Mouse (Mus musculus): ENCODE measurements around the gene Lhx3. TPM values are rescaled to one million over a fixed set of nuclear protein-coding genes. Genes with fewer than 3 reads are reported as not detected.

Lhx3 gene
- under 1 TPM in 1 of 2 experiments, not detected in 1; 0.40 TPM for total RNA-seq (2021)
- long read RNA-seq, experiment 1, partial matches to known transcripts, result 2 of 2 reads
- long read RNA-seq, experiment 1, other reads (novel, unspliced or antisense), result 0 of 2 reads
- long read RNA-seq, experiment 2, result 0 reads

DNA sequence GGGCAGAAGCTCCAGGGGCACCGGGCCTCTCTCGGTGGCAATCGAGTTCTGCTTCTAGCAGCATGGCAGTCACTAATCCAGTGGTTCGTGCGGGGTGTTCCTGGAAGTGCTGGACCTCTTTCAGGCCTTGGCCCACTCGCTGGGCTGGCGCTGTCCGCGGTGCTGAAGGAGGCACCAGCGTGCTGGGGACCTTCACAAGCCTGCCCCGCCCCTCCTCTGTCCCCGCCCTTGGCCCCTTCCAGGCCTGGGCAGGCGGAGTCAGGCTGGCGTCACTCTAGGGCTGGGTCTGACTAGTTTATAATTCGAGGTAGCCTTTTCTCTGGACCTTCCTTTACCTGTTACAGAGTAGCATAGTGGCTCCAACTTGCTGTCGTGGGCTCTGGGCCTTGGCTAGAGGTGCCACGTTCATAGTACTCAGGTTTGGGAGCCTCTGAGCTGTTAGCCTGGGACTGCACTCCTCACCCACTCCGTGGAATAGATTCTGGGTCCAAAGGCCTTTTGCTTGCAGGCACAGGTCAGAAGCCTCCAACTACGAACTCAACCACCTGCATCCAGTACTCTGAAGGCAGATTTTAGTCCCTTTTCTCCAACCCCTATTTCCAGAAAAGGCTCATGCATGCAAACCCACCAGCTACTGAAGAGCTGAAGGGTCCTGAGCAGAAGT lies at the start of gene Lhx3:
Gene Lhx3 (minus strand): TSS at position 164 of the 664 bp plus-strand sequence.
- DNase-seq (ENCODE audit: low spot score in 2 of 2), result peak; percentile 30 to 42

DNA sequence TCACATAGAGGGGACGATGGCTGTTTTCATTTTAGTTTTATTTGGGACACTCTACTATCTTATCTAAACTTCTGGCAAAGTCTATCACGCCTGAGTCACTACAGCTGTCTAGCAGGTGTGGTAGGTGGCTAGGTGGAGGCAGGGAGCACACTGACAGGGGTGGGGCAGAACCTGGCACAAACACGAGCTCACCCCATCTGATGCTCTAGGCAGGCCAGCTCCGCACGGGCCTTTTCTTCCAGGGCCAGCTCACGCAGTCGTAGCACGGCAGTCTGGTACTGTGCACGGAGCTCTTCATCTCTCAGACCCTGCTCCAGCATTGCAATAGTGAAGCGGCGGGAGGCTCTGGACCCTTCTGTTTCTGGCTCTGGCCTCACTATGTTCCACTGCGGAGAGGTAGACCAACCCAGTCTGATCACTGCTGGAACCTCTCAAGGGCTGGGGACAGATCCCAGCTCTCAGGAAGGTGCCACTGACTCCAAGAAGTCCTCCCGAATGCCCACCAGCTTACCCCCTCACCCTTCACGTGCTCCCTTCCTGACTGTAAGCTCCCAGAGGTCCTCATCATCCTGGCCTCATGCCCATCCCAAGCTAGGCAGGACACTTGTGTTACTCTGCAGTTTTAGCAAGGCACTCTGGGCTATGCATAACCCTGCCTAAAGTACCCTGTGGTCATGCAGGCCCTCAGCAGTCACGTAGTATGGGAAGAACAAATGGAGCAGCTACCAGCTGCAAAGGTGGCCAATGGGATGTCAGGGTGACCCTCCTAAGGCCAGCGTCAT lies 49.4 kb upstream of the Lhx3 start:
- DNase-seq (ENCODE audit: low spot score in 2 of 2), result no peak

DNA sequence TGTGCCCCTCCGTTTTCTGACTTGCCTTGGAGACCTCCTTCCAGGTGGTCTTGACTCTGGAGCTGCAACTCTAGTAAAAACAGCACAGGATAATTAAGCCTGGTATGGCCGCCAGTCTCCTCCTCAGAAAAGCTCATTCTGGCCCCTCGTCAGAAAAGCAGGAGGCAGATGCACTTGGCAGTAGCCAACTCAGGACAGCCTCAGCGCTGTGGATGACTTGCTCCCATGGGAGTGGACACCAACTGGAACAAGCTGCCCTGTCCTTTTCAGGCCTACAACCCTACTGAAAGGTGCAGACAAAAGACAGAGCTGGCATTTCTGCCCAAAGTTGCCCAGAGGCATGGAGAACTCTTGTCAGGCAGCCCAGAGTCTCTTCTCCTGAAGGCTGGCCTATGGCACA lies 46.7 kb upstream of the Lhx3 start:
- no peak for DNase-seq (ENCODE audit: low spot score in 2 of 2)

DNA sequence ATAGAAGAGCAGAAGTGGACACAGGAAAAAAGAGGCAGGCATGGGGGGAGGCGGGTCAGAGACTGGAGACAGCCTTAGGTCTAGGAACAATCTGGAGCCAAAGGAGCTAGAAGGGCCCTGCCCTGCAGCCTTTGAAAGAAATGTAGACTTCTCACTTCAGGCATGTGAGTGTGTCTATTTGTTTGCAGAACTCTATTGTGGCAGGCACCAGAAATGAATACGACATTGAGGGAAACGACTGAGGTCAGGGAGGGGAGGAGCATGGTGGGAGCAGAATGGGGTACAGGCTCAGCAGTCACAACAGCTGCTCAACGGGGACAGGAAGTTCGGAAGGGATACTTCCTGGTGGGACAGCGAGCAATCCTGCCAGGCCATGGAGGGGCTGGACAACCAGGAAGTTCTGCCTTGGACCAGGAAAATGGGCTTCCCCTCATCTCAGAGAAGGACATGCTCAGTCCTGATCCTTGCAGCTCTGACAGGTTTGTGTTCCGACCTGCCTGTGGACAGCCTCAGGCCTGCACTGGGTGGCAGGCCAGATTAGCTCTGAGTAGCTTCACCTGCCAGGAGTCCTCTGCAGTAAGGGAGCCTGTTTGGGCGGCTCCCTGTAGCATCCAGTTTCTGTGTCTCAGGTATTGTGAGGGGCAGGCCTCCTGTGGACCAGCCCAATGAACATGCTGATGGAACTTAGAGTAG lies 44.6 kb upstream of the Lhx3 start:
- DNase-seq (ENCODE audit: low spot score in 2 of 2), result no peak

DNA sequence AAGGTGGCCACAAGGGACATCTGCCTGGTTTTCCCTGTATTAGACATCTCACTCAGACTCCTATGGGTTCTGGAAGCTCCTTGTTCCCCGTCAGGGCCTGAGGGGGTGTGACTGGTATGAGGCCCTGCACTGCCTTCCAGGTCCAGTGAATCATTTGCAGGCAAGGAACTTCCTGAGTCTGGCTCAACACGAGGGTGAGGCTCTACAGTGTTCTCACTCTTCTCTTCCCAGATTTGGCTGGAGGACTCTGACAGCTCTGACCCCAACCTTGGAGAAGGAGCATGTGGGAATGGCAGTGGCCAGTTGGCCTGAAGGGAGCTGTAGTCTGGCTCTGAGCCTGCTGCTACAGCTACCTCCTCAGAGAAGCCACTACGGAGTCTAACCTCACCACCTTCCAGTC lies 39.4 kb upstream of the Lhx3 start:
- no peak for DNase-seq (ENCODE audit: low spot score in 2 of 2)

DNA sequence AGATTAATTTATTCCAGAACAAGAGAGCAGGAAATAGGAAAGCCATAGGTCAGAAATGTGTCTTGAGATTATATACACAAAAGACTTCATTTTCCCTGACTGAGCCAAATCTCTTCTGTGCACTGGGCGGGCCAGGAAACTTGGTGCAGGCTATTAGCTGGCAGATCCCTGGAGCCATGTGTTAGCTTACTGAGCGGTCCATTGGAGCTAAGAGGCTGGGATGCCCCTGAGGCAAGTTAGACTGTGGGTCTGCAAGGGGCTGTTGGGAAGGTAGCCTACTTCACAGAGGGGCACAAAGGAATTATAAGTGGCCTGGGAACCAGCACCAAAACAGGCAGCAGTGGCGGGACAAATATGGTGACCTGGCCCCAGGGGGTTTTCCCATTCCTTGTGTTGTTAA lies 32.8 kb upstream of the Lhx3 start:
- DNase-seq (ENCODE audit: low spot score in 2 of 2), result no peak

DNA sequence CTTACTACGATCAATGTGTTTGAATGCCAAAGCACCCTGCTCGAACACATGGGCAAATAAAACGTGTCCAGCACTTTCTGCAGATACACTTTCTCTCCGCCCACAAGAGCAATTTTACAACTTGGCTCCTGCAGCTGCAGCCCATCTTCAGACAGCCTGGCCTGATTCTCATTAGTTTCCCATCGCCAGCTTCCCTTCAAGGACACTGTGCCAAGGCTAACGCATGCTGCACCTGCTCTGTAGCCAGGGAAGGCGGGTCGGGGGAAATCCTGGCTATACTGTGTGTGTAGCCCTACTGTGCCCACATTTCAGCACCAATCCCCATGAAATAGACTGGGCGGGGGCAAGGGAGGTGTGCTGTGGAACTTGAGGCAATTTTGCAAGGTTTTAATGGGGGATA lies 32.2 kb upstream of the Lhx3 start:
- DNase-seq (ENCODE audit: low spot score in 2 of 2), result no peak

DNA sequence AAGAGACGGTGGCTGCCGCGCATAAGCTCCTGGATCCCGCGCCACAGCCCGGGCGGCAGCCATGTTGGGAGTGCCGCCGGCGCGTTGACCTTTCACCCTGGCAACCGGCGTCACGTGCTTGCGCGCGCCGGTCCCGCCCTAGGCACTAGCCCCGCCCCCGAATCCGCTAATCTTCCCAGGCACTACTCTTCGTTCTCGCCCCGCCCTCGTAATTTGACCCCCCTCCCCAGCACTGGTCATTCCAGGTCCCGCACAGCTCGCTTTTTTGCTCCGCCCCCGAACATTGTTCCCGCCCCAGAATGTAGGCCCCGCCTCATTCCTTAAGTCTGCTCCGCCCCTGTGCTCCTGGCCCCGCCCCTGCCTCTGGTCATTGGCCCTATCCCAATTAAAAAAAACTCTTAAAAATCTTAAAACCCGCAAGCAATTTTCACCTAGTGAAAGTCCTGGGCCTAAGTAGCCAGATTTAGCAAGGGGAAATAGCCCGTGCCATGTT lies 29.2 kb upstream of the Lhx3 start, which contains the start of gene Qsox2:
Gene Qsox2 (minus strand): TSS at position 236 of the 493 bp plus-strand sequence.
- peak; percentile 83 to 84 for DNase-seq (ENCODE audit: low spot score in 2 of 2)

DNA sequence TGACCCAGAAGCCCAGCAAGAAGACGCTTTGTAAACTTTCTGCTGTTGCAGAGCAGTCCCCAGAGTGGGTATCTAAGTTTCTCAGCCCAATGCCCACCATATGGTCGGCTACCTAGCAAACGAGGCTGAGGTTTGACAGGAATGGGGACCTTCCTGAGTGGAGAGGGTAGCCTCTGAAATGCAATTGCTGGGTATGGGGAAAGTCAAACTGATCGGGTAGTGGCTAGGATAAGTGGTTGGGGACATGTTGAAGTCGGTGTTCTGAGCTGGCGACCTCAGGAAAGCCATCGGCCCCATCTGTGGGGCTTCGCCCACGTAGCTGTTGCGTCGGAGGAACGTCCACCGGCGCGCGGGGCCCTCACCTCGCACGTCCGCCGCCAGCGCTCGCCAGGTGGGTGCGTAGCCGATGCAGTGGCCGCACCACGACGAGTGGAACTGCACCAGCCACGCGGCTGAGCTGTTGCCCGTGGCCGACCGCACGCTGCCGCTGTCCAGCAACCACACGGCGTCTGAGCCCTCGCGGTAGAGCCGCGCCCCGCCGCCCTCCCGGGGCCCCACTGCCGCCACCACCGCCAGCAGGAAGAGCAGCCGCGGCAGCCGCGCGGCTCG lies 28.7 kb upstream of the Lhx3 start:
- DNase-seq (ENCODE audit: low spot score in 2 of 2), result peak; percentile 28 to 51

DNA sequence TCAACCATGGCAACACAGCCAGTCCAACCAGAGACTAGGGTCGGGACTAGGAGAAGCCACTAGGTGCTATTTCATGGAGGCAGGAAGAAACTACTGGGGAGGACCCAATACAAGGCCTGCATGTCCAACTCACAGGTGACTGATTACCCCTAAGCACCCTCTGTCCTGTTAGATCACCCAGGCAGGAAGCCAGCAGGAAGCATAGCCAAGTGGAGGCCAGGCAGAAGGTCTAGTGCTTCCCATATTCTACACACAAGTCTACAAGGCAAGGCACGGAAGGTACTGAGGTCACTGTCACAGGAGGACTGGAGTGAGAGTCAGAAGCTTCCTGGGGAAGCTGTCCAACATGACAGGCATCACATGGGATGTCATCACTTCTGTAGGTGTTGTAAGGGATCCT lies 26.7 kb upstream of the Lhx3 start:
- DNase-seq (ENCODE audit: low spot score in 2 of 2), result no peak

DNA sequence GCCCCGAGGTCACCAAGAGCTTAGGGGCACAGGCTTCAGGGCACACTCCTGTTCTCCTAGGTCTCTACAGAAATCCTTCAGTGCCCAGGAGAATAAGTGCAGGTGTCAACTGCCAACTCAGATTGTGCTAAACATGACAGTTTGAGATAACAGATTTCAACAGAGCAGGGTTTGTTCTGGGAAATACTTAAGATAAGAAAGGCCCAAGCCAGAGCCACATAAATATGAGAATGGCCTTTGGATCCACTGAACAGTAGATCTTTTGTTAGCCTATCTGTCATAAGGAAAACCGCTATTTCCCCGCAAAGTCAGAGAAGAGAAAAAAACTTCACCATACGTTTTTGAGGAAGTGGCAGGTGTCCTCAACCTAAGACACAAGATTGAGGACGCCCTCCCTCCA lies 26.2 kb upstream of the Lhx3 start:
- no peak for DNase-seq (ENCODE audit: low spot score in 2 of 2)

DNA sequence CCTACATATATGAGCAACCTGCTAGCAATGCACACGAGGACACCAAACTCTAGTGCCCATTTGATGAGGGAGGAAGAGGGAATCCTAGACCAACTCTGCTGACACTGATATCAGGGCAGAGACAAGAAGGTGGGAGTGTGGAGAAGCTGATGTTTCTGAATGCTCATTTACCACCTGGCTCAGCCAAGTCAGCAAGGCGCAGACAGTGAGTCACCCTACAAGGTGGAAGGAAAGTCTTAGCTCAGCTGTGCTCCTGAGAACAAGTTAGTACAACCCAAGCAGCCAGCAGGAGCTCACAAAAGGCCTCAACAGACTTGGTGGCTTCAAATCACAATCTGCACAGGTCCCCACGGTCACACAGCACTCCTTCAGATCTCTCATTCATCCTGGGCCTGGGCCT lies 23.3 kb upstream of the Lhx3 start:
- no peak for DNase-seq (ENCODE audit: low spot score in 2 of 2)

DNA sequence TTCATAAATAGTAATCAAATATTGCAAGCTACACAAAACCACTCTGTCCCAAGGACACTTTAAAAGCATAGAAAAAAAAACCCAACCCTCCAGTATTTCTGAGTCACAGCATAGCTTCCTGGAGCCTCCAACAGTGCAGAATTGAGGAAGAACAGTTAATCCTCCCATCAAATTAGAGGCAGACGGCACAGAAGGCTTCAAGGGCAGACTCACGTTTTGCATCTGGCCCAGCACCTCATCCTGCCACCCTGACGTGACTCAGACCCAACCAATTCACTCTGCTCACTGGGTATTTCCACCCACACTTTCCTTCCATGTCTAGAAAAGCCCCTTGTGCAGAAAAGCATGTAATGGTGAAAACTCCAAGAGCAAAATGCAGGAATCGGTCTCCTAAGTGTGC lies 22.2 kb upstream of the Lhx3 start:
- DNase-seq (ENCODE audit: low spot score in 2 of 2), result no peak

DNA sequence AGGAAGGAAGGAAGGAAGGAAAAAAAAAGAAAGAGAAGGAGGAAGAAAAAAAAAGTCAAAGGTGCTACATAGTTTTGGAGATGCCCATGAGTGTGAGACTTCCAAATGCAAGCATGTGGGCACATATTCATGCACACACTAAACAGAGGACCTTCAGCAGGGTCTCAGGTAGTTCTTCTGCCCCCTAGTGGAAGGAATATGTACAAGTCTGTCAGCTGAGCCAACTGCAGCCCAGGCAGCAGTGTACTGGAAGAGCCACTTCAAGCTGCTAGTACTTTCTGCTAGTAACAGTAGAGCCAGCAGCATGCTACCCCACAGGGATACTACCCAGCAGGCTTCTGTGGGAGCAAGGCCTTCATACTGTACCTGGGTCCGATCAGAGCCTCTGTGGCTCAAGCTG lies 19.7 kb upstream of the Lhx3 start:
- peak; percentile 36 to 37 for DNase-seq (ENCODE audit: low spot score in 2 of 2)

DNA sequence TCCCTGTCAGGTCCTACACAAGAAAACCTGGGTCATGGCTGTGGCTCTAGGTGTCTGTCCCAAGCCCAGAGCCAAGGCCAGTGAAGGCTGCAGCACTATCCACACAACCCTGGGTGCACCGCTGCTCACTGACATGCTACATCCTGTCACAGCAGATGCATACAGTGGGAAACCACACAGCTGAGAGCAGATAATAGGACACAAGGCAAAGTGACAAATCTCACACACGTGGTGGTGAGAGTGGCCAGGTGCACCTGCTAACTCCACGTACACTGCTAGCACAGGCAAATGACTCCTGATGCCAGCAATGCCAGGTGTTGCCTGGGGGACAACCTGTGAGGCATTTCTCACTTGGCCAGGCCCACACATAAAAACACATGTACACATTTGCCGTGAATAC lies 17.2 kb upstream of the Lhx3 start:
- no peak for DNase-seq (ENCODE audit: low spot score in 2 of 2)

DNA sequence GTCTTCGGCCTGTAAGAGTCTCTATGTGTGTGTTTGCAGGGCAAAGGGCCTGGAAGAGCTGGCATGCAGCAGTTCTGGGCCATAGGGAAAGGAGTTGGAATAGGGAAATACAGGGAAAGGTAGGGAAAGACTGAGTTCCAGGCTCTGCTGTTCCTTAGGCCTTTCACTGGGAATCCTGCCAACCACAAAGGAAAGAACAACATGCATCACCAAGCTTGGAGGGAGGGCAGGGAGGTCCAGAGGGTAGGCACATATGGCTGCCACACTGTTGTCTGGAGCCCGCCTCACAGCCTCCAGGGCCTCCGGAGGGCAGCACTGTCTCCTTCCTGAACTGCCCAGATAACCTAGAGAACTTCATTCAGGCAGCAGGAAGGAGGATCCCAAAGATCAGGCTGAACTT lies 15.9 kb upstream of the Lhx3 start:
- DNase-seq (ENCODE audit: low spot score in 2 of 2), result no peak

DNA sequence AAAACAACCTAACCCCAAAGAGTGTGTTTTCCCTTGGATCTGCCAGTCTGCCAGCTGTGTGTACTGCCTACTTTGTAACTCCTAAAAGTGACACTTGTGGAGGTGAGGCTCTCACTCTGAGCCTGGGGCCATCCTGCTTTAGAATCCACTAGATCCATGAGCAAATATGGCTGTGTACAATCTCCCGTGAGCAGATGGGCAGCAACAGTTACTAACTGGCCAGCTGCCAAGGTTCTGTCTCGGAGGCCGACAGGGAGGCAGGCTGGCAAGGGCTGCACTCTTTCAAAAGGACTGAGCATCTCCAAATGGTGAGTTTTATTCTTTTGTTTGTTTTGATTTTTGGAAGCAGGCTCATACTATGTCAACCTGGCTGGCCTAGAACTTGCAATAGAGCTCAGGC lies 6.4 kb upstream of the Lhx3 start:
- no peak for DNase-seq (ENCODE audit: low spot score in 2 of 2)

DNA sequence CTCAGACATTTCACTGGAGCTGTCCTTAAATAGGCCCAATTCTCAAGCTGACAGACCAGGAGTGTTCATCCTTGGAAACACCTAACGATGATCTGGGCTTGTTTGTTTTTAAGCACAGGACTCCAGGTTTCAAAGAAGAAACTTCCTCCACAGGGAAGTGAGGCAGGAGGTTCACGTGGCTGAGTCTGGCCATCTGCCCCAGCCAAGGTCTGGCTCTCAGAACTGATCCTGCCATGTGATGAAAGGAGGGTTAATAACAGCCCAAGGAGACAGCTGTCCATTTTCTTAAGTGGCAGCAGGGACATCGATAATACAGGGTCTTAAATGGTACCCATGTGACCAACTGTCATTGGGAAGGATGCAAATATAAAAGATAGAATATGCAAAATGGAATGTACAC lies 1.5 kb upstream of the Lhx3 start:
- DNase-seq (ENCODE audit: low spot score in 2 of 2), result no peak

DNA sequence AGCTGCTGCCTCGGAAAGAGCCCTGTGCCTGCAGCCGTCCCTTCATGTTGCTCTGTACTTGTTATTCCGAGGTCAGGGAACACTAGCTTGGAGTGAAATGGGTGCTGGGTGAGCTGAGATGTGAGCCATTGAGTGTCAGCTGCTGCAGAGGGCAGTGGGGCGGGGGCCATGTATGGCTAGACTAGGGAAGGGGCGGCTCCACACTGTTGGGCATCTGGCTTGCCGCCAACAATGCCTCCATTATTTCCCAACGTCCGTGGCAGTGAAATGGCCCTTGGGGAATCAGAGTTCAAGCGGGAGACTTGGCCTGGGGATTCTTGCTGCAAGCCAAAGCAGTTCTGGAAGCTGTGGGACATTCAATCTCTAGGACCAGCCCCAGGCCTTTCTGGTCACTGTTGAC lies 530 bp downstream of the Lhx3 start:
- DNase-seq (ENCODE audit: low spot score in 2 of 2), result no peak

DNA sequence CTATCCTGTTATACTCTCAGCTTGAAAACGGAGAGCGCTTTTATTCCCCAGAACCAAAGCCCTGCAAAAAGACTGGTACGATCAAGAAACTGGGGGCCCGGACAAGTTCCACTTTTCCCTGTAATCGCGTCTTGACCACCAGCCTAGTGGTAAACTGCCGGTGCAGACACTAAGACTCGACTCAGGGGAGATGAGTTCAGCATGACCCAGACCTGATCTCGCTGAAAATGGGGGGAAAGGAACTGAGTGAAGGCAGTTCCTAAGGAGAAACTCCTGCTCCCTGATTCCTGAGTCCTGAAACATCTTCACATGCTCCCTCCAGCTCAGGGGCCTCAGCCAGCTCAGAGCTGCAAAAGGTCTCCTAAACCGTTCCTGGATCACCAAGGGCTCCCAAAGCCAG lies 2.3 kb downstream of the Lhx3 start:
- no peak for DNase-seq (ENCODE audit: low spot score in 2 of 2)

DNA sequence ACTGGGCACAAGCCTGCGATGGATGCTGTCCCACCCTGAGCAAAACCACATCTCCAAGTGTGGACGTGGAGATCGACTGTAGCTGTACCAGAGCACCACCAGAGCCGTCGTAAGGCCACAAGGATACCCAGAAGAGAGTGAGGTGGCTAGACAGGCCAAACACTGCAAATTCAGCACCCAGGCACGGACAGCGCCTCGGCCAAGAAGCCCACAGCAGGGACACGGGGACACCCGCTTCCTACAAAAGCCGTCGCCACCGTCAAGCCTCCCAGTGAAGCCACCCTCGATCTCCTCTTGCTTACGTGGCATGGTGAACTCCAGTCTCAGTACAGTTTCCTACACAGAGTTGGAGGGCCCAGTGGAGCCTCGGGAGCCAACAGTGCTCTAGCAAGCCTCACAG lies 3.0 kb downstream of the Lhx3 start:
- no peak for DNase-seq (ENCODE audit: low spot score in 2 of 2)
